Mouse (Mus musculus) CH12.LX (cell line): ENCODE data around the gene Plekhb1.

Experiments used
- BHLHE40 ChIP-seq: IDR thresholded peaks from 2 replicates; pipeline ENCODE4 v1.6.1; 2011; ENCODE audit warnings: mild to moderate bottlenecking, low read depth, low read length, improper control_type of control experiment
- CHD2 ChIP-seq: IDR thresholded peaks from 2 replicates; pipeline ENCODE4 v1.6.1; 2011; ENCODE audit warnings: low read length, improper control_type of control experiment
- CTCF ChIP-seq, 2 experiments: IDR thresholded peaks in 1 of 2; conservative IDR thresholded peaks in 1 of 2; 2 replicates each; pipeline ENCODE4 v1.5.1; 2011 to 2012; ENCODE audit warnings: low read depth in 2 of 2, low read length in 2 of 2, improper control_type of control experiment in 1 of 2, inconsistent platforms in 1 of 2, mild to moderate bottlenecking in 1 of 2, moderate library complexity in 1 of 2
- EP300 ChIP-seq: IDR thresholded peaks from 2 replicates; pipeline ENCODE4 v1.6.1; 2011; ENCODE audit warnings: low read length, improper control_type of control experiment
- GABPA ChIP-seq: IDR thresholded peaks from 2 replicates; pipeline ENCODE4 v1.6.1; 2012; ENCODE audit warnings: low read depth, low read length, improper control_type of control experiment, inconsistent platforms; ENCODE audit not compliant: insufficient replicate concordance
- JUND ChIP-seq: conservative IDR thresholded peaks from 2 replicates; pipeline ENCODE4 v1.6.1; 2011; ENCODE audit warnings: low read depth, low read length, improper control_type of control experiment
- KAT2A ChIP-seq: IDR thresholded peaks from 2 replicates; pipeline ENCODE4 v1.6.1; 2012; ENCODE audit warnings: low read length, improper control_type of control experiment, inconsistent platforms; ENCODE audit not compliant: insufficient replicate concordance
- MAZ ChIP-seq: IDR thresholded peaks from 2 replicates; pipeline ENCODE4 v1.6.1; 2012; ENCODE audit warnings: low read depth, mild to moderate bottlenecking, inconsistent platforms, low read length, improper control_type of control experiment, moderate library complexity
- POLR2A ChIP-seq: IDR thresholded peaks from 2 replicates; pipeline ENCODE4 v1.6.1; 2011; ENCODE audit warnings: low read depth, mild to moderate bottlenecking, improper control_type of control experiment, low read length
- POLR2AphosphoS2 ChIP-seq: IDR thresholded peaks from 2 replicates; pipeline ENCODE4 v1.6.1; 2011; ENCODE audit warnings: low read depth, low read length, improper control_type of control experiment
- RCOR1 ChIP-seq: conservative IDR thresholded peaks from 2 replicates; pipeline ENCODE4 v1.6.1; 2012; ENCODE audit warnings: low read depth, mild to moderate bottlenecking, inconsistent platforms, low read length, improper control_type of control experiment
- USF1 ChIP-seq: IDR thresholded peaks from 2 replicates; pipeline ENCODE4 v1.6.1; 2014; ENCODE audit warnings: low read depth, mild to moderate bottlenecking, inconsistent platforms, low read length, improper control_type of control experiment
- USF2 ChIP-seq: conservative IDR thresholded peaks from 2 replicates; pipeline ENCODE4 v1.6.1; 2011; ENCODE audit warnings: low read depth, low read length, improper control_type of control experiment
- ZKSCAN1 ChIP-seq: IDR thresholded peaks from 2 replicates; pipeline ENCODE4 v1.6.1; 2012; ENCODE audit warnings: low read depth, inconsistent platforms, low read length, improper control_type of control experiment, borderline replicate concordance

DNA sequence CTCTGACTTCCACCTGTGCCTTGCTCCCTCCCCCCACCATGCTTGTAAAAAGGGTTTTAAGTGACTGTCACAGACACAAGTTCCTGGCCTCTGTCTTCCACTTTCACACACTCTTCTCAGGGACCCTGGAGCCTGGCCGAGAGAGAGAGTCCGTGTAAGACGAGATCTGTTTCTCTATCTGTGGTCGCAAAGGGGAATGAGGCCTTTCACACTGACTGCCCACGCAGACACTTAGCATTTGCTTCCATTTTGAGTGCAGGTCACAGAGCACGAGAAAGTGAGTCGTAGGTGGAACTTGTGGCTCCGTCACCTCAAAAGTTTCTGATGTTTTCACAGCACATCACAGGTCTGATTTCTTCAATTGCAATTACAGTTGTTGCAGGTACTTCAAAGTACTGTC, 31.0 kb upstream of the Plekhb1 start:
- TF ChIP-seq JUND: no peak
- TF ChIP-seq GABPA: no peak
- TF ChIP-seq KAT2A: no peak
- no peak for TF ChIP-seq EP300
- TF ChIP-seq MAZ: no peak
- TF ChIP-seq RCOR1: no peak
- TF ChIP-seq ZKSCAN1: no peak
- TF ChIP-seq CTCF (conservative IDR thresholded peaks at IDR 0.05 in 1 of 2, IDR thresholded peaks at IDR 0.05 in 1 of 2; ENCODE audit: low read depth in 2 of 2, low read length in 2 of 2): no peak
- TF ChIP-seq POLR2A: no peak
- no peak for TF ChIP-seq USF1
- TF ChIP-seq POLR2AphosphoS2: no peak
- no peak for TF ChIP-seq BHLHE40
- no peak for TF ChIP-seq USF2
- no peak for TF ChIP-seq CHD2
